Mouse (Mus musculus) urinary bladder, postnatal 10 days (tissue): ENCODE measurements around the gene Cldn3.
A peak's percentile ranks its signal among the peaks of the same experiment; 100 is the strongest.

Source experiments
- DNase-seq: peaks from one replicate; pipeline ENCODE4 v3.0.0; 2022; ENCODE audit warnings: low spot score

Gene Cldn3

GRCm38 (mm10) chr5:135002151-135002550 is 16.1 kb downstream of the Cldn3 start:
- no peak for DNase-seq

GRCm38 (mm10) chr5:135007802-135008571 is 22.0 kb downstream of the Cldn3 start:
- no peak for DNase-seq

GRCm38 (mm10) chr5:135008671-135009589 is 22.9 kb downstream of the Cldn3 start, which contains the start of gene Abhd11:
TSS of gene Abhd11 (plus strand) at chr5:135009152.
- DNase-seq: peak; percentile 86

- peak; percentile 44 for DNase-seq
Observed at GRCm38 (mm10) chr5:135009590-135010319, 23.7 kb downstream of the Cldn3 start.

GRCm38 (mm10) chr5:135010320-135010709 is 24.3 kb downstream of the Cldn3 start:
- no peak for DNase-seq

GRCm38 (mm10) chr5:135010841-135011743 is 25.1 kb downstream of the Cldn3 start:
- no peak for DNase-seq

GRCm38 (mm10) chr5:135011809-135012613 is 26.0 kb downstream of the Cldn3 start:
- no peak for DNase-seq

GRCm38 (mm10) chr5:135012671-135013441 is 26.8 kb downstream of the Cldn3 start:
- no peak for DNase-seq

- peak; percentile 52 for DNase-seq
Observed at GRCm38 (mm10) chr5:135015497-135015896, 29.5 kb downstream of the Cldn3 start.

- no peak for DNase-seq
Observed at GRCm38 (mm10) chr5:135016224-135016759, 30.3 kb downstream of the Cldn3 start.

- no peak for DNase-seq
Observed at GRCm38 (mm10) chr5:135021814-135022213, 35.8 kb downstream of the Cldn3 start.

GRCm38 (mm10) chr5:135023344-135024173 is 37.5 kb downstream of the Cldn3 start, which contains the start of gene Stx1a:
TSS of gene Stx1a (plus strand) at chr5:135023482.
- peak; percentile 61 for DNase-seq

GRCm38 (mm10) chr5:135024665-135025224 is 38.7 kb downstream of the Cldn3 start:
- DNase-seq: no peak

GRCm38 (mm10) chr5:135025899-135026298 is 39.9 kb downstream of the Cldn3 start:
- no peak for DNase-seq

GRCm38 (mm10) chr5:135029007-135029854 is 43.2 kb downstream of the Cldn3 start:
- DNase-seq: no peak

- no peak for DNase-seq
Observed at GRCm38 (mm10) chr5:135032581-135032980, 46.6 kb downstream of the Cldn3 start.

- no peak for DNase-seq
Observed at GRCm38 (mm10) chr5:135034593-135034992, 48.6 kb downstream of the Cldn3 start.
